Mouse (Mus musculus): Measurements from ENCODE around the gene Anks3.

Gene Anks3

GRCm38 (mm10) chr16:4922481-4922880 lies 41.5 kb downstream of the Anks3 start:
- DNase-seq: no peak

GRCm38 (mm10) chr16:4920556-4920955 lies 43.4 kb downstream of the Anks3 start:
- DNase-seq: no peak

GRCm38 (mm10) chr16:4916608-4917007 lies 47.4 kb downstream of the Anks3 start:
- DNase-seq: no peak

- no peak for DNase-seq
These were observed 48.1 kb downstream of the Anks3 start for GRCm38 (mm10) chr16:4915931-4916330.

GRCm38 (mm10) chr16:4913783-4914735 lies 49.9 kb downstream of the Anks3 start:
- DNase-seq: peak; percentile 91 to 93

GRCm38 (mm10) chr16:4912907-4913782 lies 50.9 kb downstream of the Anks3 start:
- peak; percentile 42 to 52 for DNase-seq

- peak in 1 of 2 experiments; percentile 25 for DNase-seq
These were observed 51.8 kb downstream of the Anks3 start for GRCm38 (mm10) chr16:4912074-4912648.

- DNase-seq: no peak
These were observed 53.2 kb downstream of the Anks3 start for GRCm38 (mm10) chr16:4910758-4911157.

- peak; percentile 56 to 59 for DNase-seq
These were observed 54.3 kb downstream of the Anks3 start for GRCm38 (mm10) chr16:4909745-4910144.

GRCm38 (mm10) chr16:4907972-4908371 lies 56.0 kb downstream of the Anks3 start:
- peak; percentile 75 to 79 for DNase-seq

GRCm38 (mm10) chr16:4907386-4907785 lies 56.6 kb downstream of the Anks3 start:
- DNase-seq: no peak

- DNase-seq: no peak
These were observed 57.4 kb downstream of the Anks3 start for GRCm38 (mm10) chr16:4906559-4906958.

GRCm38 (mm10) chr16:4905591-4905990 lies 58.4 kb downstream of the Anks3 start:
- no peak for DNase-seq

- DNase-seq: no peak
These were observed 59.1 kb downstream of the Anks3 start for GRCm38 (mm10) chr16:4904878-4905277.

- no peak for DNase-seq
These were observed 60.4 kb downstream of the Anks3 start for GRCm38 (mm10) chr16:4903491-4904102.

- no peak for DNase-seq
These were observed 61.6 kb downstream of the Anks3 start for GRCm38 (mm10) chr16:4902390-4902789.

- DNase-seq: no peak
These were observed 62.8 kb downstream of the Anks3 start for GRCm38 (mm10) chr16:4901167-4901566.

GRCm38 (mm10) chr16:4899711-4900110 lies 64.3 kb downstream of the Anks3 start:
- no peak for DNase-seq

GRCm38 (mm10) chr16:4898881-4899280 lies 65.1 kb downstream of the Anks3 start:
- DNase-seq: peak; percentile 82 to 86

- no peak for DNase-seq
These were observed 66.8 kb downstream of the Anks3 start for GRCm38 (mm10) chr16:4897146-4897730.

GRCm38 (mm10) chr16:4896249-4897027 lies 67.6 kb downstream of the Anks3 start:
- DNase-seq: no peak

Data from B cell, adult 2 months (primary cell).